Mouse (Mus musculus) layer of hippocampus, adult 2 months (tissue): ENCODE data around the gene Psmd9. TPM values are rescaled to one million over a fixed set of nuclear protein-coding genes. Genes with fewer than 3 reads are reported as not detected.

ENCODE experiments used
- DNase-seq, 2 experiments: peaks; one replicate each; pipeline ENCODE4 v3.0.0; 2022; ENCODE audit warnings: low spot score in 2 of 2
- H3K27ac ChIP-seq: fragments of 200-600 bp; 2 replicates; pipeline ENCODE4 v1.8.1; 2022
- H3K4me3 ChIP-seq: fragments of 200-600 bp; 2 replicates; pipeline ENCODE4 v1.8.1; 2022; ENCODE audit warnings: mild to moderate bottlenecking
- CTCF ChIP-seq: fragments of 200-600 bp; conservative IDR thresholded peaks from 2 replicates; pipeline ENCODE4 v1.8.1; 2022; ENCODE audit warnings: antibody characterized with exemption, mild to moderate bottlenecking, moderate library complexity
- total RNA-seq, 2 experiments: library from RNA; stranded (reverse); gene quantifications; 2 replicates each; pipeline ENCODE4 v1.2.3; 2021

Psmd9 gene
- total RNA-seq, 2 experiments from 2014 or later, result 27.8 to 30.4 TPM

DNA sequence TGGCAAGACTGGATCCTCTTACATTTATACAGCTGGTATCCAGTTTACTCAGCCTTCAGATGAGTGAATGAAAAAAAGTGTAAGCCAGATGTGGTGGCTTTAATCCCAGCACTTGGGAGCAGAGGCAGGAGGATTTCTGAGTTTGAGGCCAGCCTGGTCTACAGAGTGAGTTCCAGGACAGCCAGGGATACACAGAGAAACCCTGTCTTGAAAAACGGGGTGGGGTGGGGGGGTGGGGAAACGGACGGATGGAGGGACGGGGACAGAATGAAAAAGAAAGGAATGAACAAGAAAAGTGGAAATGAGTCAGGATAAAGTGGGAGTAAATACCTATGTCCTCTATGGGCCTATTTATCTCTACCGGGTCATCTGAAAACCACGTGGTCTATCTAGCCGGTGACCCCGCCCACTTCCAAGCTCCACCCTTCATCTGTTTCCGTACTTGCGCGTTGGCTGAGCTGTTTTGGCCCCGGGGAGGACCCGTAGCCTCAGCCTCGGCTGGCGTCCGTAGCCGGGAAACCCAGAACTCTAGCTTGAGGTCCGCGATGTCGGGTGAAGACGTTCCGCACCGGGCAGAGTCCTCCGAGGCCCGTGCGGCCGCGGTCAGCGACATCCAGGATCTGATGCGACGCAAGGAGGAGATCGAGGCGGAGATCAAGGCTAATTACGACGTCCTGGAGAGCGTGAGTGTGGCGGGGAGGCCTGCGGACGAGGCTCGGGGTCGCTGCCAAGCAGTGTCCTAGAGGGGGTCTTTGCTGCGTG is 58.7 kb downstream of the Psmd9 start:
- H3K27ac ChIP-seq, result peak overlapping the region; percentile 86
- H3K4me3 ChIP-seq, result peak overlapping the region; percentile 94
- TF ChIP-seq CTCF, result no peak
- DNase-seq, result peak; percentile 96 to 98

DNA sequence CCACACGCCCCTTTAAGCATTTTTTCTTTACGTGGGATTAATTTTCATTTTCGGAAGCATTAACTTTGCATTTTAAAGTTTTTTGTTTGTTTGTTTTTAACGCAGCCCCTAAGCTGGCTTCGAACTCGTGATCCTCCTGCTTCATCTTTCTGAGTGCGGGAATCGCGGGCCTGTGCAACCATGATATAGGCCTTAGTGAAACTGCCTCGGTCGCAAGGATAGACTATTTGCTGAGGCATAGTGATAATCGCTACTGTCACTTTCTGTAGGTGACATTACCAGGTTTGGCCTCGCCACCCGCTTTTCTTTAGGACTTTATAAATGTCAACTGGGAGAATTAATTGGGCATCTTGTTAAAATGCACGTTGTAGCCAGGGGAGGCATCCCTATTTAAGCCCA is 59.3 kb downstream of the Psmd9 start:
- Histone ChIP-seq H3K4me3 (peak overlapping the region; percentile 94), H3K27ac (peak overlapping the region; percentile 86)
- TF ChIP-seq CTCF, result no peak
- no peak for DNase-seq

DNA sequence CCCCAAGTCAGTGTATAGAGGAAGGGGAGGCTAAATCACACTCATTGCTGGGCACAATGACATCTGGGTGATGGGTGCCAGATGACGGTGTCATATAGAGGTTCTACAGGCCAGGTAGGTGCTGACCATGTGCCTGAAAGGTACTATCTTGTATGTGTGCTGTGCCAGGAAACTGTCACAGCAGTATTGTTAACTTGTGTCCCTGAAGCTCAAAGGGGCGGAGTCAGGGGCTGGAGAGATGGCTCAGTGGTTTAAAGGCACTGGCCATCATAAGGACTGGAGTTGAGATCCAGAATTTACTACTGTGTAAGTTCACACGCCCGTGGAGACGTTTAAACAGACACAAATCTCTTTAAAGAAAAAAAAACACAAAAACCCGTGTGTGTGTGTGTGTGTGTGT is 60.1 kb downstream of the Psmd9 start:
- no peak overlapping the region for H3K27ac ChIP-seq
- DNase-seq, result no peak
- no peak overlapping the region for H3K4me3 ChIP-seq
- TF ChIP-seq CTCF, result no peak

DNA sequence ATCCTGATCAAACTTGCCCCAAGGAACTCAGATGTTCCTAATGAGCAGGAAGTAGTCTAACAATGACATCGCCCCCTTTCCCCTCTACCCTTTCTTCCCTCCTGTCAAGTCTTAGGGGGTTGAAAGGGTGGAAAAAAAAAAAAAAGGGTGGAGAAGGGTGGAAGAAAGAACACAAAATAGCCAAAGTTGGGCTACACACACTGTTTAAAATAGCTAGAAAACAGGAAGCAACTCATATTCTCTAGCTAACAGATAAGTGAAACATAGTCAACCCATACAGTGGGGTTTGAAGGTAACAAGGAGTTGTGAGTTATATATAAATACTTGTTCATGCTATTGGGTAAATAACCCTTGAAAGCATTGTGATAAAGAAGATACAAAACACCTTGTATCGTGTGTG is 63.0 kb downstream of the Psmd9 start:
- Histone ChIP-seq H3K4me3 (no peak overlapping the region), H3K27ac (no peak overlapping the region)
- no peak for TF ChIP-seq CTCF
- DNase-seq, result no peak

DNA sequence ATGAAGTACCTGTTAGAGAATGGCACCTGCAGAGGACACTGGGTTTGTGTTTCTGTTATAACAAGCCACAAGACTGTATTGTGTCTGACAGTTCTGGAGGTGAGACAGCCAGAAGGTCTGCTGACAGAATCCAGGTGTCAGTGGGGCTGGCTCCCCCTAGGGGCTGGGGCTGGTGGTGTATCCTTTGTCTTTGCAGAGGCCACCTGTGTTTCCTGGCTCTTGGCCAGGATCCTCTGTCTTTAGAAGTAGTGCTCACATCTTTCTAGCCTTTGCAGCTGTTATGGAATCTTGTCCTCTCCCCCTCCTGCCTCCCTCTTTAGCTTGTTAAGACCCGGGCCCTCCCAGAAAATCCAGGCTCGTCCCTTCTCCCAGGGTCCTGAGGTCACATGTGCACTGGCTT is 66.5 kb downstream of the Psmd9 start:
- no peak overlapping the region for H3K4me3 ChIP-seq
- DNase-seq, result peak in 1 of 2 experiments; percentile 43
- peak overlapping the region; percentile 62; the same call in 1 of the 2 replicates for H3K27ac ChIP-seq
- TF ChIP-seq CTCF, result peak; percentile 72

DNA sequence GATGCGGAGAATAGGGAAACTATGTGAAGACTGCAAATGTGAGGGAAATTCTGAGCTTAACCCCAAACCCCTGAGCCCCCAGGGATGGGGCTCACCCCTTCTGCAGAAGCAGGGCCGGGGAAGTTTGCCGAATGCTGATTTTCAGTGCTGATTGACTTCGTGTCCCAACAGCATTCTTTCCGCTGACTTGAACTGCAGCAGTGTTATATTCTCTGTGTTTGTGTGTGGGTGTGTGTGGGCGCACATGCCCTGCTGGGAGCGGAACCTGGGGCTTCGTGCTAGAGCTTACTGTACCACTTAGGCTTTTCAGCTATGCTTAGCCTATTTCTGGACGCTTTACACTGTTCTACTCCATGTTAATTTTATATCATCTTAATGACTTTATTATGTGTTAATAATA is 67.2 kb downstream of the Psmd9 start:
- Histone ChIP-seq H3K4me3 (no peak overlapping the region), H3K27ac (peak overlapping the region; percentile 62; the same call in 1 of the 2 replicates)
- TF ChIP-seq CTCF, result no peak
- peak; percentile 49 to 50 for DNase-seq

DNA sequence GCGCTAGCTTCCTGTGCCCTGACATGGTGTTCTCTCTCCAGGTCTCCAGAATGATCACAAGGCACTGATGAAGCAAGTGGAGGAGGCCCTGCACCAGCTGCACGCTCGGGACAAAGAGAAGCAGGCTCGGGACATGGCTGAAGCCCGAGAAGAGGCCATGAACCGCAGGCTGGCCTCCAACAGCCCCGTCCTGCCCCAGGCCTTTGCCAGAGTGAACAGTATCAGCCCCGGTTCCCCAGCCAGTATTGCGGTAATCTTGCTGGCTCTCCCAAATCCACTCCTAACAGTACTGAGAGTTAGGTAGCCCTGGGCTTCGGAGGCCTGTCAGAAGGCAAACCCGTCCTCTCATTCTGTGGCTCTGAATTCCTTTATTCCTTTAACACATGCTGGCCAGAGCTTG is 70.3 kb downstream of the Psmd9 start:
- no peak for DNase-seq
- H3K27ac ChIP-seq, result no peak overlapping the region
- H3K4me3 ChIP-seq, result no peak overlapping the region
- TF ChIP-seq CTCF, result no peak

DNA sequence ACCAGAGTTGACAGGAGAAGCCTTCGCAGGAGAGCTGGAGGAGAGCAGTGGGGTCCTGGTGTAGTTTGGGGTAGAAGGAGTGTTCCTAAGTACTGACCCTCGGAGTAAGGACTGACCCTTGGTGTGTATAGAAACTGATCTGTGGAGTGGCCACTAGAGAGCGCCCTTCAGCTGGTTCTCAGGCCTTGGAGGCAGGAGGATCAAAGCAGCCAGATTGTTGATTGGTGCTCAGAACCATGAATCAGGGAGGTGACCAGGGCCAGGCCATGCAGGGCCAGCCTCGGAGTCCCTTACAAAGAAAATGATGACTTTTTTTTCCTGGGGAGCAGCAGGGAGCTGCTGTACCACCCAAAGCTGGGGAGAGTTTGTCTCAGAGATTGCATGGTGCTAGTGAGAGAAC is 76.3 kb downstream of the Psmd9 start:
- TF ChIP-seq CTCF, result peak; percentile 83
- H3K4me3 ChIP-seq, result no peak overlapping the region
- DNase-seq, result peak in 1 of 2 experiments; percentile 43
- H3K27ac ChIP-seq, result no peak overlapping the region

DNA sequence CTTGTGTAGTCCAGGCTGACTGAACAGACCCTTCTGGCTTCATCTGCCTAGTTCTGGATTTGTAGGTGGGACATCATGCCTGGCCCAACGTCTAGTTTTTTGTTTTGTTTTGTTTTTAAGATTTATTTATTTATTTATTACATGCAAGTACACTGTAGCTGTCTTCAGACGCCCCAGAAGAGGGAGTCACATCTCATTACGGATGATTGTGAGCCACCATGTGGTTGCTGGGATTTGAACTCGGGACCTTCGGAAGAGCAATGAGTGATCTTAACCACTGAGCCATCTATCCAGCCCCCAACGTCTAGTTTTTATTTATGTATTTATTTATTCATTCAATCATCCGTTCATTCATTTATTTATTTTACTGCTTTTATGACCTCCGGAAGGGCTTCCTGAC is 82.2 kb downstream of the Psmd9 start:
- DNase-seq, result no peak
- H3K4me3 ChIP-seq, result no peak overlapping the region
- H3K27ac ChIP-seq, result no peak overlapping the region
- no peak for TF ChIP-seq CTCF

DNA sequence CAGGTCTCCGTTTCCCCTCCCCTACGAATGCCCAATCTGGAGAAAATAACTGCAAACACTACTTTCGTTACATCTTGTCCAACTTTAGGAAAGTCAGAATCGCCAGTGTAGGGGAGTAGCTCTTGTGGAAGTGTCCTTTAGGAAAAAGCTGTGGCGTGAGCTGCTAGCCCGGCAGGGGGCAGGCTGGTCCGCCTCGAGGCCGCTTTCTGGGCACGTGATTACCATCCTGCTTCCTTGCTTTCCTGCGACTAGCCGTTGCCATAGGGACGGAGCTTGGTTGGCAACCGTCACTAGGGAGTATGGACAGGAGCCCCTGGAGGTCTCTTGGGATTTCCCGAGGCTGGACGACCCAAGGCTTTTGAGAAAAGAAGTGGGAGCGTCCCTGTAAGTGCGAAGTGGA is 82.6 kb downstream of the Psmd9 start, which contains the start of gene Wdr66:
TSS of gene Wdr66 (plus strand) at position 269 of the 400 bp plus-strand sequence.
- peak; percentile 92 to 93 for DNase-seq
- H3K27ac ChIP-seq, result peak within 1 kb of the TSS; percentile 69
- peak within 1 kb of the TSS; percentile 57 for H3K4me3 ChIP-seq
- peak; percentile 90 for TF ChIP-seq CTCF

DNA sequence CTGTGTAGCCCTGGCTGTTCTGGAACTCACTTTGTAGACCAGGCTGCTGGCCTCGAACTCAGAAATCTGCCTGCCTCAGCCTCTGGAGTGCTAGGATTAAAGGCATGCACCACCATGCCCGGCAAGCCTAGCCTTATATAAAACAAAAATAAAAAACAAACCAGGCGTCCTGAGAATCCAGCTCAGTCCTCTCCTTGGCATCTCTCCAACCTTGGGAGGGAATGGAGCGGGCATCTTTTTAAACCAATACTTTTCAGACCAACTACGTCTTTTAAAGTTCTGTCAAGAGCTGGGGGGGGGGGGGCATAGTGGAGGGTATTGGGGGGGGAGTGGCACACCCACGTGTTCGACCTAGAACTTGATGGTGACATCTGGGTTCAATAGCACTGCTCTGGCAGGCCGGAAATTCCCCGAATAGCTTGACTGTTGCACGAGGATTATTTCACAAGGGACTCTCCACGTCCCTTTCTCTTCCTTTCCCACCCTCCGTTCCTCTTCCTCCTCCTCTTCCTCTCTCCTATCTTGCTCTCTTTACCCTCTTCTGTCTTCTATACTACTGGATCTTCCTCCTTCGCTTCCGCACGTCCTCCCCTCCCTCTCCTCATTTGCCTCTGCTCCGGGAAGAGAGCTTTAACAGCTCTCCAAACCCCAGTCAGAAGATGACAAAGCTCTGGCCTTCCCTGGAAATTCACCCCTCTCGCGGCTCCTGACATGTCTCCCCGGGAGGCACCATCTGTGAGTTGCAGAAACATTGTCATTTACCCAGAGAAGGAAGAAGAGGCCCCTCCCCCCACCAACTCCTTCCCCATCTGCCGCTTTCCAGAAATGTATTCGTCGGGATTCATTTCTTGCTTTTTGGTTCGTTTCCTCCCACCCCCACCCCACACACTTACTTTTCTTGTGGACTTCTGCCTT is 87.9 kb downstream of the Psmd9 start:
- H3K4me3 ChIP-seq, result peak overlapping the region; percentile 19; the same call in 1 of the 2 replicates
- TF ChIP-seq CTCF, result no peak
- peak overlapping the region; percentile 68 for H3K27ac ChIP-seq
- DNase-seq, result peak; percentile 64 to 83

DNA sequence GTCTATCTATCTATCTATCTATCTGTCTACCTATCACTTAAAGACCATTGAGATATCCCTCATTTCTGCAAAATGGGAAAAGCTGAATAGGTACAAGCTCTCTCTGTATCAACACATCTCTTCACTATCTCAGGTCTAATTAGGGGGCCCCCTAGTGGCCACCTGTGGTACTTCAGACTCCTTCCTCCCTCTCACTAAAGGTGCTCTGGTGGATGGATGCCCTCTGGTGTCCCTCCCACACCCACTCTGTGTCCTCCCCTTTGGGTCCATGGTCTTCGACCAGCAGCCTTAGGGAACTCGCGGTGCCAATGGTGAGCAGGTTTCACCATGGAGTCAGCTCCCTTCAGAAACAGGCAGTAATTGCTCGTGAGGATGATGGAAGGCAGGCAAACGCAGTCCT is 89.8 kb downstream of the Psmd9 start:
- DNase-seq, result peak in 1 of 2 experiments; percentile 44
- Histone ChIP-seq H3K4me3 (no peak overlapping the region), H3K27ac (no peak overlapping the region)
- peak; percentile 90 for TF ChIP-seq CTCF

DNA sequence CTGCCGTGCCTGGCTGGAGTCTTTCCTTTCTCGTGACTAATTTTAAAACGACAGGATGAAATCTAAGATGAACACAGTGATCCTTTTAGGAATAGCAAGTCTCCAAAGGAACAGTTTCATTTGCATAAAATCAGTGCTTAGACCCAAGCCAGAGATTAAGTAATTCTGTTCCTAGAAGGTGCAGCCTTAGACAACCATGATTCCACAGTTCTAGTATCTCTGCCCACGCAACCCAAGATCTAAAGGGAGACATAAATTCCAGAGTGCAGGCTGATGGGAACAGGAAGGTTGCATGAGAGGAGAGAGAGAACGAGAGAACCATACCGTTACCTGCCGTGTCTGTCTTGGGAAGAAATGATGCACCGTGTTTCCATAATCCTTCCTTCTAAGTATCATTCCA is 91.5 kb downstream of the Psmd9 start:
- no peak overlapping the region for H3K4me3 ChIP-seq
- TF ChIP-seq CTCF, result no peak
- DNase-seq, result no peak
- no peak overlapping the region for H3K27ac ChIP-seq

DNA sequence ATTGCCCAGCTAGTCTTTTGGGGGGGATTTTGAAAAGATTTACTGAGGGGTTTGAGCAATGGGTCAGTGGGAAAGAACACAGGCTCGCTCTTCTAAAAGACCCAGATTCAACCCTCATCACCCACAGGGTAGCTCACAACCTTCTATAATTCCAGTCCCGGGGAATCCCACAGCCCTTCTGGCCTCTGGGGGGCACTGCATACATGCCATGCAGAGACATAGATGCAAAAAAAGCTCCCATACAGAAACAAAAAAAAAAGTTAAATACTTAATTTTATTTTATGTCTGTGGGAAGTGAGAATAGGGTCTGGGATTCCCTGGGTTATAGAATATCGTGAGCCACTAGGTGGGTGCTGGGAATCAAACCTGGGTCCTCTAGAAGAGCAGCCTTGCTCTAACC is 97.7 kb downstream of the Psmd9 start:
- DNase-seq, result no peak
- TF ChIP-seq CTCF, result peak; percentile 49
- Histone ChIP-seq H3K27ac (no peak overlapping the region), H3K4me3 (no peak overlapping the region)
